Mouse (Mus musculus) kidney, adult 11 months (tissue): ENCODE measurements around the gene Klk6.

Source experiments
- DNase-seq: peaks from one replicate; pipeline ENCODE4 v3.0.0; 2022

Gene Klk6

DNA sequence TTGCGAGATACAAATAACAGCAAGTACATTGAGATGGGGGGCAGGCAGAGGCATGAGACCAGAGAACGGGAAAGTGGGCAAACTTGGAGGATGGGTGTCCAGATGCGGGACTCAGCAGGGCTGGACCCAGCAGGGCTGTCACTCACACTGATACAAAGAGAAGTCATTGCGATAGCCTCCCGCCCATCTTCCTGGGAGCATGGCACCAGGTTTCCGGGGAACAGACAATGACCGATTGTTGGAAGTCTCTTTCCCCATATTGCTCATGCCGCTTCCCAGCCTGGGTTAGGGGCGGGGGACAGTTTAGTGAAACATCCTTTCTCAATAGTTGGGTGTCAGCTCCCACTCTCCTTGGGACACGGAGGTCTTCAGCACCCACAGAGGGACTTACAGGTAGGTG, at the start of gene Klk6:
Klk6 (plus strand) TSS at position 301 of the 400 bp plus-strand sequence.
- no peak for DNase-seq

DNA sequence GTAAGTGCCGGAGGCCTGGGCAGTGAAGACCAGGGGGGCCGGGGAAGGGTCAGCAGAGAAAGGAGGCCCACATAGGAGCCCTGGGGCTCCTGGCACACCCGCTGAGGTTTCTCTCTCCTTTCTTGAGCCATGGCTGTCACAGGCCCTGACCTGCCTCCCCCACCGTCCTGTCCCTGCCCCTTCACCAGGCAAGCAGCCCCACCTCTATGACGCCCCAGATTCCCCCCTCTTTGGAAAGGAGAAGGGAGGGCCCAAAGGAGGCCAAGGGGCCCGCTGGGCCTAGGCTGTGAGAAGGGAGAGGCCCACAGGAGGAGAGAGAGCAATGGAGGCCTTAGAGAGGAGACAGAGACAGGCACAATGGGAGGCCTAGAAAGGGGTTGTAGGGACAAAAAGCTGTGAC, 49.5 kb upstream of the Klk6 start:
- DNase-seq, result peak; percentile 0

DNA sequence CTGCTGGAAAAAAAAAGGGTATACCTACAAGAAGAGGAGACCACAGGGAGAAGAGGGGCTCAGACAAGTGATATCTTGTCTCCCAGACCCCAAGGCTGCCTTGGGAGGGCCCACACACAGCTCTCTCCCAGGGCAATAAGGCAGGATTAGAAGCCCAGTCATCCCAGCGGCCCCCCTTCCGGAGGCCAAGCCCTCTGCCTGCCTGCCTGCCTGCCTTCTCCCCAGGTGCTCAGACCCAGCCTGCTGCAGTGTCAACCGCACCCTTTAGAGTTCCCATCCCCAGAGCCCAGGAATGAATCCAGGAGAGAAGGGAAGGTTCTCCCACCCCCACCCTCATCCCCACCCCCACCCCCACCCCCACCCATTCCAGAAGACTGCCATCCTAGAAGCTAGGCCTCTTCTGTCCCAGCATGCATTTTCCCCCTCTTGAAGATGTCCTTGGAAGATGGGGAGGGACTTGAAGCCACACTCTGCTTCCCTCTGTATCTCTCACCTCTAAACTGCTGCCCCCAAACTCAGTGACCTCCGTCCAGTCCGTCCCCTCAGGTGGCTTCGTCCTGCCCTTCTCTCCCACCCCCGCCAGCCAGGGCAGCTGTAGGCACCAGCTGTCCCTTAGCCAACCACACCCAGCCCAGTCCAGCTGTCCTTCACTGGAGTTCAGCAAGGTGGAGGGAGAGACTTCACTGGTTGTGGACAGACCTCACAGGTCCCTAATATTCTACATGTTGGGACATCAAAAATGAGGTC, 48.8 kb upstream of the Klk6 start:
- DNase-seq, result peak; percentile 0

DNA sequence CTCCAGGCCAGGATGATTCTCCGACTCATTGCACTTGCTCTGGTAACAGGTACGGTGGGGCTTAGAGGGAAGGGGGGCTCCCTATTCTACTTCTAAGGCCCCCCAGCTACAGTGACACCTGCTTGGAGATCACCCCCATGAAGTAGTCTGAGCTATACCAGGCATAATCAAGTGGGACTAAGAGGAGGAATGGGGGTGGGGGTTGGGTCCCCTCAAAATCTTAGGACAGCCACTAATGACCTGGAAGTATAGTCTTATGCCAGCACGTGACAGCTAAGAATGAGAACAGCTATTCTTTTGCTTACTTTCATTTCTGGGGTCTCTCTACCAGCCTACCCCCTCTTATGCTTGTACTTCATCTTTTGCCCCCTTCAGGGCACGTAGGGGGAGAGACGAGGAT, 47.8 kb upstream of the Klk6 start:
- peak; percentile 0 for DNase-seq

DNA sequence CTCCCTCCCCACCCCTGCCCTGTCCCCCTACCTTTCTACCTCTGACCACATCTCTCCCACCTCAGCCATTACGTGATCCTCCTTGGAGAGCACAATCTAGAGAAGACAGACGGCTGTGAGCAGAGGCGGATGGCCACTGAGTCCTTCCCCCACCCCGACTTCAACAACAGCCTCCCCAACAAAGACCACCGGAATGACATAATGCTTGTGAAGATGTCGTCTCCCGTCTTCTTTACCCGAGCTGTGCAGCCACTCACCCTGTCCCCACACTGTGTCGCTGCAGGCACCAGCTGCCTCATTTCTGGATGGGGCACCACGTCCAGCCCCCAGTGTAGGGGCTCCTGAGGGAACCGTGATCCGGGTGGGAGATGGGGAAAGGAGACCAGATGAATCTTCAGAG, 46.9 kb upstream of the Klk6 start:
- peak; percentile 0 for DNase-seq

DNA sequence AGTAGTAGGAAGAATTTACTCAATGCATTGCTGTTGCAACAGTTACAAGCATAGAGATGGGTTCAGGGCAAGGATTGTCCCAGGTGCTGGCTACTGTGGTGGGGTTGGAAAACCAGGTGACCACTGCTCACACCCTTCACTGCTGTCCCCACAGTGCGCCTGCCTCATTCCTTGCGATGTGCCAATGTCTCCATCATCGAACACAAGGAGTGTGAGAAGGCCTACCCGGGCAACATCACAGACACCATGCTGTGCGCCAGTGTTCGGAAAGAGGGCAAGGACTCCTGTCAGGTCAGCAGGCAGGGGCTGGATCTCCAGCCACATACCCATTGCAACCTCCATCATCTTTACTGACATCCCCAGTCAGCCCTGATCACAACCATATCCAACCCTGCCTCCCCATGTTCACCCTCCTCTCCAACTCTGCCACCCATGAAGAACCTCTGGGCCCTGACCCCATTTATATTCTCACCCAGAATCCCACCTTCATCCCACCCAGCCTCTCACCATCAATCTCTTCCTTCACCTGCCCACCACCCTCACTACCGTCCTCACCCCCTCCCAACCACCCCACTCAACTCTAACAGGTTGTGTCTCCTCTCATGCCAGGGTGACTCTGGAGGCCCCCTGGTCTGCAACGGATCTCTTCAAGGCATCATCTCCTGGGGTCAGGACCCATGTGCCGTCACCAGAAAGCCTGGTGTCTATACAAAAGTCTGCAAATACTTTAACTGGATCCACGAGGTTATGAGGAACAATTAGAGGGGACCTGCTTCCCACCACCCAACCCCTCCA, 45.9 kb upstream of the Klk6 start:
- peak; percentile 0 for DNase-seq

DNA sequence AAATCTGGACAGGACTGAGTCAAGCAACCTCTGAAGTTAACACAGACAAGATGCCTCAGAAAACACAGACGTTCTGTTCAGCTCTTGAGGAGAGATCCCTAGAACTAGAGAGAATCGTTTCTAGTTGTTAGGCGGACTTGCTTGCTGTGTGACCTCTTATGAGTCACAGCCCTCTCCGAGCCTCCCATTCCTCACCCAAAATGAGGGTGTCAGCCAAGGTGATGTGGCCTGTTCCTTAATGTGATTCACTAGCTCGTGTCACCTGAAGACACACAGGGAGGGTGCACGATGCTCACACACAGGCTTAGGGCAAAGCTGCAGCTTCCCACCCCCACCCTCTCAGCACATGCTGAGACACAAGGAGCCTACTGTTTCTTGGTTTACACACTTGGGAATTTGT, 44.1 kb upstream of the Klk6 start:
- DNase-seq, result no peak

DNA sequence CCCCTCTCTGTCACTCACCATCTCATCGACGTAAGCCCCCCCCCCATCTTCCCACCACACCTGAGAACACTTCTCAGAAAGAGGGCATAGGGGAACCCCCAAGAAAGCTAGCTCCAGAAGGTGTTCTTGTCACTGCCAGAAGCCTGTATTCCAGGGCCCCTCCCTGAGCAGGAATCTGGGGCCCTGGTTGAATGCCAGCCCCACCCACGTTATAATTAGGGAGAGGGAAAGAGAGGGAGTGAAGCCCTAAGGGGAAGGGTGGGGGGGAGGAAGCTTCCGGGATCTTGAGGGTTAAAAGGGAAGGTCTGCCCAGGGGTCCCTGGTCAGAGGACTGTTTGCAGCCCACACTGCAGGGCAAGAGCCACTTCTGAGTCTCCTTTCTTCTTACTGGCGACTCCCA, 43.6 kb upstream of the Klk6 start, which contains the start of gene Klk10:
Klk10 (plus strand) TSS at position 290 of the 400 bp plus-strand sequence.
- no peak for DNase-seq

DNA sequence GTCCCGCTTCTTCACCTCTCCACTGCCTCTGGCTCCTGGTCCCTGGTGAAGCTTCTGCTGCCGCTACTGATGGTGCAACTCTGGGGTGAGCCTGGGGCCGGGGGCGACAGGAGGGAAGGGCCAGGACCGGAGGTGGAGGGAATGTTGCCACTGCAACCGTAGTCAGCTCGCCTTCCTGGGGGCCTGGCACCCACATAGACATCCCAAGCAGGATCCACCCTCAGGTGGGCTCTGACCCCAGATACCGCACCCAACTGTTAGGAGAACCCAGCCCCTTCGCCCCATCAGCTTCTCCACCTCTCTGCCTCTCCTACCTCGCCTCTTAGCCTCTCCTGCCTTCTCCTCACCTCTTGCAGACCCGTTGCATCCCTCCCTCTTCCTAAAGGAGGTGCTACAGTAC, 42.8 kb upstream of the Klk6 start:
- no peak for DNase-seq

DNA sequence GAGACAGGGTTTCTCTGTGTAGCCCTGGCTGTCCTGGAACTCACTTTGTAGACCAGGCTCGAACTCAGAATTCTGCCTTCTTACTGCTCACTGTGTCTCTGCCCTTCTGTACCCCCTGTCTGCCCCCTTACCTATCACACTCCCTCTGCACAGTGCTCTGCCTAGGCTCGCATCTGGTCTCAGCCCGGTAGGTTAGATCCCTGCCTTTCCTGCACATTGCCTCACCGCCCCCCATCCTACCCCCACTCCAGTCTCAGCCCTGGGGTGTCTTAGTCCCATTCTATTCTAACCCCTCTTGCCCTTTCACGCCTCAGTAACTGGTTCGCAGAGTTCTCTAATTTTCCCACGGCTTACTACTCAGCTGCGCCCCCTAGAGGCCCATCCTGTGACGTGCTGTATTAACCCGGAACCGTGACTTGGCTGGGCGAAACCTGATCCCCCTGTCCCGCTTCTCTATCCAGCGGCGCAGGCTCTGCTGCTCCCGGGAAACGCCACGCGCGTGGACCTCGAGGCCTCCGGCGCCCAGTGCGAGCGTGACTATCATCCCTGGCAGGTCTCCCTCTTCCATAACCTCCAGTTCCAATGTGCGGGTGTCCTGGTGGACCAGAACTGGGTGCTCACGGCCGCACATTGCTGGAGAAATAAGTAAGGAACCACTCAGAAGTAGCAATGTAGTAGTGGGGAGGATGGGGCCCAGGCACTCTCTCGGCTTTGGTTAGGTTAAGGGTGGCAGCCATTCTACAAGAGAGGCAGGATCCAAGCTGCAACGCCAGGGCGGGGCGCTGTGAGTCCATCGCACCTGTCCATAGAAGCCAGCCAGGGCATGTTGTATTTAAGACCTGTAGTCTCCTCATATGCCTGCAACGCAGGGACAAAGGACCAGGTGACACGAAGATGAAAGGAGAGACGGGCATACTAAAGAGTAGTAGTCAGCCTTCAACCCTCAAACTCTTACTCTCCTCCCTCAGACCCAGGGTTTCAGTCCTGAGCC, 41.7 kb upstream of the Klk6 start:
- peak; percentile 47 for DNase-seq

DNA sequence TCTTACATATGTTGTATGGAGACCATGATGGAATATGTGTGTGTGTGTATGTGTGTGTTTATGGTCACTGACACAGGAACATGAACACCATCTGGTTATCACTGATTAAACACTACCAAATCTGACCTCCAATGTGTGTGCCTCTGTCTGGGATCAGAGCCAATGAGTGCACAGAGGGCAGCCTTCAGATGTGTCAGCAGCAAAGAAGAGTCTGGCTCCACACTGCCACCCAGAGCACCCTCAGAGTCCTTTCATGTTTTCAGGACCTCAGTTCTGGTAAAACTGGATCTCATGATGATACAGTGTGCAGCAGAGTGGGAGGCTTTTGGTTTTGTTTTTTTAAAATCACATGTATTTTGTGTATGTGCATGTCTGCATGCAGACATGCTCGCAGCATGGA, 39.0 kb upstream of the Klk6 start:
- no peak for DNase-seq

DNA sequence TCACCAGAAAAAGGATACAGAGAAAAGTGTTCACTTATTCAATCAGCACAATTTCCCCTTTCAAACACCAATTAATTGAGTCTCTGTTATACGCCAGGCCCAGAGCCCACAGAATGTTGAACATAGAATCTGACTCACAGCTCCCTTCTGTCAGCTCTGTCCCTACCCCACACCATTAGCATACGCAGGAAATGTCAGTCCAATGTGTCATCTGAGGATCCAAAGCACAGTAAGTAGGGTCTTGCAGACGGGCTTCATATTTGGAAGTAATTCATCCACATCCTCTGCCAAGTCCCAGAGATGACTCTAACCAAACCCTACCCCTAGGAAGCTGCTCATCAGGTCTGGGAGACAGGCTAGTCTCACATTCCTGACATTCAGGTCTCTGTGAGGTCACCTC, 36.2 kb upstream of the Klk6 start:
- no peak for DNase-seq

DNA sequence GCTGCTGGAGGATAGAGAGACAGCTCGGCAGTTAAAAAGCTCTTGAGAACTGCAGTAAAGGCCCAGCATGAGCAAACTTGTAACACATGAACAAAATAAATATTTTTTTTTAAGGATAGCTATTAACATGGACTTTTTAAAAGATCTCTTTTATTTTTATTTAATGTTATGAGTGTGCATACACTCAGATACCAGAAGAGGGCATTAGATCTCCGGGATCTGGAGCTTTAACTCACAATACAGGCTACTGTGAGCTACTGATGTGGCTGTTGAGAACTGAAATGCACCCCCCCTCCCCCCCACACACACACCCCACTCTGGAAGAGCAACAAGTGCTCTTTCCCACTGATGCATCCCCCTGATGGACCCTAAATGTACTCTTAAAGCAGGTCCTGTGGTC, 35.0 kb upstream of the Klk6 start:
- DNase-seq, result no peak

DNA sequence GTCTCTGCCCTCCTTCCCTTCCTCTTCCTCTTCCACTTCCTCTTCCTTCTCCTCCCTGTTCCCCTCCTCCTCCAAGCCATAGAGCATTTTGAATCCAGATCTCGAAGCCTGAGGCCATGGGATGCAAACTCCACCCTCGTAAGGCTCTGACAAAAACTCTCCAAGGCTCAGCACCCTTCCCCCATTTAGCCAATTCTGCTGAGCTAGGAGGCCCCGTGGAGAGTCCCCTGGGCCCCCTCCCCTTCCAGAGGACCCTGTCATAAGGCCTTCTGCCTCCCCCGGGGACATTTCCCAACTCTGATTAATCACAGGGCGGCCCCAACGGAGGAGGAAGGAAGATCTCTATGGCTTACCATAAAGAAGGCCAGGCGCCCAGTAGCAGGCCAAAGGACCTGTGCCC, 32.7 kb upstream of the Klk6 start, which contains the start of gene Klk9:
Klk9 (plus strand) TSS at position 301 of the 400 bp plus-strand sequence.
- no peak for DNase-seq

DNA sequence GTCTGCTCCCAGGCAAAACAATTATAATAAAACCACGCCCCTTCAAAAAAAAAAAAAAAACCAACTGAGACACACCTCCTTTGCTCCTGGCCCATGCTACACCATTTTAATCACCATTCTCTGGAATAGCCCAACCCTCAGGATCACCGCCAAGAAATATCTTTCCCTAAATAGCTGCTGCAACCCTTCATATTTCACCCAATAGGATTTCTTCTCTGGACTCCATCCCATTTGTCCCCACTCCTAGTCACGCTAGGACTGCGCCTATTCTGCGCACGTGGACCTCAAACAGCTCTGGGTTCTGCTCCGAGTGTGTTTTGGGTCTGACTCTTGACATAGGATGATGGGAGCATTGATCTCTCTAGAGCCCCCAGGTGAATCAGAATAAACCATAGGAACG, 27.9 kb upstream of the Klk6 start:
- DNase-seq, result no peak

DNA sequence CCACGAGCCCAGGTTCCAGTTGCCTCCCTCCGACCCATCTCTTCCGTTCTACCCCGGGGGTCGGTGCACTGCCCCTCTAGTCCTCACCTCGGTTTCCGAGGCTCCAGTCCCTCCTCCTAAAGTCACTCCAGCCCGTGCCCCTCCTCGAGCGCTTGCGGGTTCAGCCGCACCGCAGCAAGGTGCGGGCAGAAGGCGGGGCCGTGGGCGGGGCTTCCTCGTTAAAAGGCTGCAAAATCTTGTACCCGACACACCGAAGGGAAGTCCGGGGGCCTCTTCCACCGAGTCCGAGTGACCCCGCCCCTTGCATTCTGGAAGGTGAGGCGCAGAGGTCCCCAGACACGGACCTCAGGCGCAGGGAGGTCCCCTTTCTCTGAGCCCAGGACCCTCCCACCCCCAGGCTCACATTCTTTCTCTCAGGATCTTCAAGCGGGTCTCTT, 26.9 kb upstream of the Klk6 start, which contains the start of gene Klk8:
Klk8 (plus strand) TSS at position 245 of the 437 bp plus-strand sequence.
- DNase-seq, result peak; percentile 4

DNA sequence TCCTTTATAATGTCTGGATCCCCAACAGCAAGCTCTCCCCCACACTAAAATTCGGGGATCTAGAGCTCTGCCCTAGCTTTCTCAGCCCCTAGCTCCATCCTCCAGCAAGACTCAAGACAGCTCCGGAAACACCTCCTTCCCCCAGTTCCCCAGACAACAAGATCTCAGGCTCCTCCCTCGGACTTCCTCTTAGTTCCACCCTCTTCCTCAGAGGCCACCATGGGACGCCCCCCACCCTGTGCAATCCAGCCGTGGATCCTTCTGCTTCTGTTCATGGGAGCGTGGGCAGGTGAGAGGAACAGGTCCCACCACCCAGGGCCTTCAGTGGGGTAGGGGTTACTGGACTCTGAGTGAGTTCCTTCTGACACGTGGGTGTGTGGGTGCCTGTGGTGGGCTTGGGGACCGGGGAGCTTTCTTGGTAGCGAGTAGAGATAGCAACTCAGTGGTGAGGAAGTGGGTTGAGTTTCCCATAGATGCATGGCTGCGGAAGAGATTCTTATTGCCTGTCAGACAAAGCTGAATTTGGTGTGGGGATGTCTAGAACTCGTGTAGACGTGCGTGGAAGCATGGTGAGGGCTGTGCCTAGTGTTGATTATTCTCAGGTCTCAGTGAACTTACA, 26.3 kb upstream of the Klk6 start:
- DNase-seq, result no peak

DNA sequence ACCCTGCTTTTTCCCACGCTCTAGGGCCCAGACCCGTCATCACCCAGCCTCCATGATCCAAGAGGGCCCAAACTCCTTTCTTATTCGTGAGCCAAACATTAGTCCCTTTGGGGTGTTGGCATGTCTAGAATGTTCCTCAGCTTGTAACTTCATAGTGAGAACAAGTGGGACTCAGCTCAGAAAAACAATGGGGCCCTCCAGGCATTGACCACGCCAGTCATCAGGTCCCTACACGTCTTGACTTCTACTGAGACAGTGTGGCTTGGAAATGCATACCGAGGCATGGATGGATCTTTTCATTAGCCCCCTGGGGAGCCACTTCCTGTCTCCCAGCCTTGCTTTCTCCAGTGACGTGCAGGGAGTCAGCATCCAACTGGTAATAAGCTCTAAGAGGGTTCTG, 24.4 kb upstream of the Klk6 start:
- DNase-seq, result no peak

DNA sequence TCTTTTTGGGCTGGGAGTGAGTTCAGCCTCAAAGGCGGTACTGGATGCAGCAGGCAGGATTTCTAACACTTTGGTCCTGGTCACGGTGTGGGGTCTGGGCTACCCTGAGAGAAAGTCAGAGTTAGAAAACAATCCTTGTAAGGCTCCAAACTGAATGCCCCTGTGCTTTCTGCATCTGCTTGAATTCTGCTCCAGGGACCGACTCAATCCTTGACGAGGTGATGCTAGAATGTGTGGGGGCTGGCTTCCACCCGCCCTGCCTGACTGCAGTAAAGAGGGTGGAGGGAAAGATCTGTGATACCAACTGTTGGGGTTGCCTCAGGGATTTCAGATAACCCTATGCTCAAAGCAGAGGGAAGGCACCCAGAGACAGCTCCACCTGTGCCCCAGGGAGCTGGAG, 13.3 kb upstream of the Klk6 start, which contains the start of gene Klk7:
Klk7 (plus strand) TSS at position 301 of the 400 bp plus-strand sequence.
- DNase-seq, result no peak

DNA sequence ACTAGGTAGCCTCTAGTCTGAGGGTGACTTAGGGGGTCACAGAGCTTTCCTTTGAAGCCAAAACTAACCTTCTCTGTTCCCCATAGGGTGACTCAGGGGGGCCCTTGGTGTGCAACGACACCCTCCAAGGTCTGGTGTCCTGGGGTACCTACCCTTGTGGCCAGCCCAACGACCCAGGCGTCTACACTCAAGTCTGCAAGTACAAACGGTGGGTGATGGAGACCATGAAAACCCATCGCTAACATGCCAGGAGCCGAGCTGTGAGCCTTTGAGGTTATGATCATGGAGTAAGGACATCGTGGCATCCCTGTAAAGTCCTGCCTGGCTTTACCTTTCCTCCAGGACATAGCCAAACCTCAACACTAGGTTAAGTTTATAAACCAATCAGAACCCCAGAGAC, 9.1 kb upstream of the Klk6 start:
- DNase-seq, result no peak

DNA sequence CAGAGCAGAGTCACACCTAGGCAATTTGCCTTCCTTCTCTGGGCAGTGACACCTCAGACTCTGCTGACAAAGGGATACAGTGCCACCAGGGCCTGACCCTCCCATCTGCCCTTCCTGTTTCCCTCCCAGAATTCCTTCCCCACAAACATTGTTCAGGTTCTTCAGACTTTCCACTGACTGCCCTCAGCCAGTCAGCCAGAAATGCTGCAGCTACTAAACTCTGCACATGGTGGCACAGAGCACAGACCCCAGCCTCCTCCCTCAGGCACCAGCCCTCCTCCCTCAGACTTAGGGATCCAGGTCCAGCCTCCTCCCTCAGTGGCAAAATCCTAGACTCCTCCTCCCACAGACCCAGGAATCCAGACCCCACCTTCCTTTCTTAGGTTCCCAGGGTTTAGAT, 7.6 kb upstream of the Klk6 start:
- DNase-seq, result no peak

DNA sequence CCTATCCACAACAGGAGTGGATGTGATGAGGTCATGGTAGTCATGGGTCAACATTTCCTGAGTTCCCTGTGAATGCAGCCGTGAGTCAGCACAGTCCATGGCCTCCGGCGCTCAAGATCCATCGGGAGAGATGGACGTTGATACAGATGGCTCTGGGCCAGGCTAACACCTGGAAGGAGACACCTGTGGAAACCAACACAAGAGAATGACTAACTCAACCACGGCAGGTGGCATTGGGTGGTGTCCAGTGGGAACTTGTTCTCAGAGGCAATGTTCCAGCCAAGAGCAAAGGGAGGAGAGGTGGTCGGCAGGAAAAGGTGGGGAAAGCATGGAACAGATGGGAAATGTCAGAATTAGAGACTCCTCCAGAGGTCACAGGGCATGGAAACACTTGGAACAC, 2.7 kb upstream of the Klk6 start:
- no peak for DNase-seq
